Mouse (Mus musculus) left cerebral cortex, postnatal 4 days (tissue): ENCODE results near the gene Rwdd3. TPM values are rescaled to one million over a fixed set of nuclear protein-coding genes. Genes with fewer than 3 reads are reported as not detected.
A peak's percentile ranks its signal among the peaks of the same experiment; 100 is the strongest.

Source experiments
- DNase-seq: peaks from one replicate; pipeline ENCODE4 v3.0.0-alpha.2; 2022
- intact Hi-C: fragments of 180-260 bp; cut with DNase I; formaldehyde crosslinking; loops from one replicate; pipeline ENCODE4 v1.15.1; 2025
- total RNA-seq, 2 experiments: library from RNA; stranded (reverse); gene quantifications; 2 replicates each; pipeline ENCODE4 v1.2.3; 2021

The Rwdd3 gene
- total RNA-seq: 10 to 100 TPM; 23.1 to 27.4 TPM

- intact Hi-C loops: no loop called here
- peak; percentile 93 for DNase-seq
Observed at GRCm38 (mm10) chr3:121171243-121171871, at the start of gene Rwdd3. Rwdd3 (minus strand) TSS chr3:121171695.

GRCm38 (mm10) chr3:121217011-121217410 is 45.5 kb upstream of the Rwdd3 start:
- intact Hi-C loops: no loop called here
- no peak for DNase-seq

GRCm38 (mm10) chr3:121213501-121213900 is 42.0 kb upstream of the Rwdd3 start:
- no peak for DNase-seq
- intact Hi-C loops: no loop called here

- intact Hi-C loops: no loop called here
- no peak for DNase-seq
Observed at GRCm38 (mm10) chr3:121212156-121212555, 40.7 kb upstream of the Rwdd3 start.

DNA sequence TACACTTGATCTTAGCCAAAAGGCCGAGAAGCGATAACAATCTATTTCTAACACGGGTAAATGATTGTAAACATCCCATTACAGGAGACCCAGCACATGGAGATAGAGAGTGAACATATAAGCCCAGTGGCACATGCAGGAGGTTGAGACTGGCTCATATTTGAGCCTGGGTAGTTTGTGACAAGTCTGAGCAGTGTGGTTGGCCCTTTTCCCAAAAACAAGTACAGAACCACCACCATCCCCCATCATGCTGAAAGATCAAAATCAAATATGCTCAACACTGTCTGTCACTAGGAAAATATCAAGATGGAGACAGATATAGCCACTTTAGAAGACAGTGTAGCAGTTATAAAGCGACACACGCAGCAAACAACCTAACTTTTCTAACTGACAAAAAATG is 37.5 kb upstream of the Rwdd3 start:
- intact Hi-C loops: no loop called here
- DNase-seq: no peak

DNA sequence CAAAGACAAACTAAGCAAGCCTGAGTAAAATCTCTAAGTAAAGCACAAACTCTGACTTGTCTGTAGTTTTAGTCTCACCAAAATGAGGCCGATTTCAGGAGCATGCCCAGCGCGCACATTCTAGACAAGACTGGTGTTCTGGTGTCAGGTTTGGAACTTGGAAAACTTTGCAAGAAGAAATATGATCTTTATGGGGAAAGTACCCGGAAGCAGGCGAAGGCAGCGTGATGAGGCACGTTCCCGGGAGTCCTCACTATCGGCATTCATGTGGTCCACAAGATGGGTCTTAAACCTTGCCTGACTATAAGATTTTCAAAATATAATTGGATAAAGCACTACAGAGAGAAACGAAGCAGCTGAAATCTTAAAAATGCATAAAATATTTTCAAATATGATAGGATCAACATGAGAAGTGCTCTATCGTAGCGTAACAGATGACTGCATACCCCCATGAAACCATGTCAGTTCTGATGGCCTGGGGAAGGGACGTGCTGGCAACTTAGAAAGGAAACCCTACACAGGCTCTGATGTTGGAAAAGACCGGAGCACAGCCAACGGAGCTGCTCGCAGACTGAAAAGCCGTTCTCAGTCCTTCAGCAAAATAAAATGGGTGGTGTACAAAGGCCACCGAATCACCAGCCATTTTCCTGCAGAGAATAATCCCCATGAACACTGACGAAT is 34.8 kb upstream of the Rwdd3 start:
- no peak for DNase-seq
- intact Hi-C loops: no loop called here

- intact Hi-C loops: no loop called here
- DNase-seq: no peak
Observed at GRCm38 (mm10) chr3:121202638-121203037, 31.1 kb upstream of the Rwdd3 start.

DNA sequence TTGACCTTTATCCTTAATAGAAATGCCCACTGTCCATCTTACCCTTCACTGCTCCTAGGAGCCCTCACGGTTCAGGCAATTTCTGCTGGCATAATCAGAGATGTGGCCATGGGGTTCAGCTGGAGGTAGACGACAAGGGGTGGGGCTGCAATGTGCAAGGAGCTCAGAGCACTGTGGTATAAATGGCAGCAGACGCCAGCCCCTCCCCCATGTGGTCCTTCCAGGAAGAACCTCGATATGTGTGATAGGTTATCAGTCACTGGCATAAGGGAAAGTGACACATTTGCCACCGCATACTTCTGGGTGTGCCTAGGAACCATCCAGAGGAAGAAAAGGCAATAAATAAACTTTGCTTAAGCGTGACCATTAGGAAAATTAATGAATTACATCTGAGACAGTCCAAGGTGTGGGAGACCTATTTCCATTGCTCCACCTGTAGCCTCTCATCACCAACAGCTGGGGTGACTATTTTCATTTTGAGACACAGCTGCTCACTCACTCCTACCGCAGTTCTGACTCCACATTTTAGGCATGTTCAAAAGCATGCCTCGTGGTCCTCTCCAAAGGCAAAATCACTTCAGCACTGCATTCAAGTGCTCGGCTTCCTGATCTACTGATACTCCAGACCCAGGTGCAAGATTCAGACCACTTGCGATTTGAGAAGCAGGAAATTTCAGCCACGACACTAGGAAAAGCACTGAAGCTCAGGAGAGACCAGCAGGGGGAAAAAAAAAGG is 29.7 kb upstream of the Rwdd3 start:
- DNase-seq: no peak
- intact Hi-C loops: no loop called here

GRCm38 (mm10) chr3:121189199-121189598 is 17.7 kb upstream of the Rwdd3 start:
- no peak for DNase-seq
- intact Hi-C loops: no loop called here

DNA sequence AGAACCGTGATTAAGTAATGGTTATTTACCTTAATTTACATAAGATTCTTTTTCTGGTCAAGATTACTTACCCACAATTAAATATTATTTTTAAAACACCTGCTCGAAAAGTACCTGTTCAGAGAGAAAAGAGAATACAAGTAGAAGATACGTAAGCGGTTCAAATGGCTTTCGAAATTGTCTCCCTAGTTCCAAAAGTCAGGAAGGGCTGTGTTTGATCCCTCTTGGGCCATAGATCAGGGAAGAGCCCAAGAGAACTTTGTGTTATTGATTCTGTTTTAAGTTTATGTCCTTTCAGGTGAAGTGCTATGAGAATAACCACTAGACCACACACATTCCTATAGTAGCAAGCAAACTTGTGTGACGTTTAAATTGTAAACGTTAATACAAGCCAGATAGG is 16.0 kb upstream of the Rwdd3 start:
- no peak for DNase-seq
- intact Hi-C loops: no loop called here

DNA sequence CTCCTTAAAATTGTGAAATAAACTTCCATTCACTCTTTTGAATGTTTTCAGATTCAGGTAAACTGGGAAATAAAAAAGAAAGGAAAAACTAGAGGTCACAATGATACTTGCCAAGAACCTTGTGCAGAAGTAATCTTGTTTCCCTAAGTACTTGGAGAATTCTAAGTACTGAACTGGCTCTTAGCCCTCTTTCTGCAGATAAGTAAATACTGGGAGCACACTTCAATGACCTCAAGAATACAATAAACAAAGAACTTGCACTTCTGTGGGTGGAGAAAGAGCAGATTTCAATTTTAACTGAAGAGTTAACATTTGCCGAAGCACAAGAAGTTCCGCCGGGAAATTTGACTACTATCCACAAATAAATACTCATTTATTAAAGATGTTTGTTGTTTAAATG is 15.4 kb upstream of the Rwdd3 start:
- DNase-seq: no peak
- intact Hi-C loops: no loop called here

DNA sequence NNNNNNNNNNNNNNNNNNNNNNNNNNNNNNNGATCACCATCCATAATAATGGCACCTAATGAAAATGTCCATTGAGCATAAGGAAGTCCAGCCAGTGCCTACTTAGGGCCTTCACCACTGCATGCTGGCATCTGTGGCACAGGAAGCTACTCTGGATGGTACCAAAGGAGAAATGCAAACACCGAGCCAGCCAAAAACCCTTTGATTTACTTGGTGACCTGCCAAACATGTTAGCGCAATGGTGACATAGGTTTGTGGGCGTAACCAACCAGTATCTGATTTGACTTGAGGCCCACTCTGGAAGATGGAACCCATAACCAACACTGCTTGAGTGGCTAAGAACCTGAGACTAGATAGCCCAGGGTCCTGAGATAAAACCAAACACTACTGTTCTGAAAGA is 13.7 kb upstream of the Rwdd3 start:
- intact Hi-C loops: no loop called here
- no peak for DNase-seq

GRCm38 (mm10) chr3:121176011-121176410 is 4.5 kb upstream of the Rwdd3 start:
- DNase-seq: no peak
- intact Hi-C loops: no loop called here

GRCm38 (mm10) chr3:121174248-121174945 is 2.9 kb upstream of the Rwdd3 start:
- DNase-seq: no peak
- intact Hi-C loops: no loop called here

DNA sequence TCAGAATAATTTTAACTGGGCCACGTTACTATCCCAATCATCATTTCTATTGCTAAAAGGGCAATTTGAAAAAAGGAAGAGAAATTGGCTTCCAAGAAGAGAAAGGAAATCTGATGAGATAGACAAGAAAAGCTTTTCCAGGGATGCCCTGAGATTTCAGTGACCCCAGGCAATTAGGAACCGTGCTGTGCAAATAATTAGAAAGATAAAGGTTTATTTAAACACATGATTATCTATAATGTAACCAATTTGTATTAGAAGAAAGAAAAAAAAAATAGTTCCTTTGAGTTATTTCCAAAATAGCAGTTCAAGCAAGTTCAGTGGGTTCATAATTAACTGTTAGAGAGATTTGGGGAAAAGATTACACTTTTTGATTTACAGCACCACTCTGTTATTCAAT is 1.2 kb upstream of the Rwdd3 start:
- intact Hi-C loops: no loop called here
- no peak for DNase-seq

DNA sequence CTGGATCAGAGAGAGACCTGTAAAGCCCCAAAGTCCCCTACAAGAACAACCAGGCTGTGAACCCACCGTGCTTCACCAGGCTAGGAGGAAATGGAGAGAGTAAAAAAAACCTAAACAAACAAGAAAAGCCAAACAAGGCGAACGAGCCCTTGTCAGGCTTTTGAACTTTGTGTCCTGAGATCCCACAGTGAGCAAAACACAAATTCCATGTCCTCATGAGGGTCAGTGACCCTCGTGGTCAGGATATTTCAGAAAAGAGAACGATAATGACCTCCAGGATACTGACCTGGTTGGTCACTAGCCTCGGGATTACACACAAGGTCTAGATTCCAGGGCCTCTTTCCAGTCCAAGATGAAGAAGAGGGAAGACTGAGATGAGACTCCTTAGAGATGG is 374 bp upstream of the Rwdd3 start:
- intact Hi-C loops: no loop called here
- no peak for DNase-seq

DNA sequence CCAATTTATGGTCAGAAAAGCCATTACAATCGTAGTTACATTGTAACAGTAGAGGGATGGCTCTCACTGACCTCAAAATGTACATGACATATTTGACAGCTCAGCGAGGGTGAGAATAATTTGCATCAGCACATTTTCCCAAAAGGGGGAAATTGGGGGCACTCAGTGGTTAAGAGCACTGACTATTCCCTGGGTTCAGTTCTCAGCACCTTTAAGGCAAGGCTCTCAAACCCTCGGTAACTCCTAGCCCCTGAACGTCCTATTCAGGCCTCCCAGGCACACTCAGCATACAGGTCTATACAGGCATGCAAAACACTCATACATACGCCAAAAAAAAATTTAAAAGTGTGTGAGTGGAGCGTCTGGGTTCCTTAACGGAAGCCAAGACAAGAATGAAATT is 864 bp downstream of the Rwdd3 start:
- intact Hi-C loops: no loop called here
- no peak for DNase-seq

DNA sequence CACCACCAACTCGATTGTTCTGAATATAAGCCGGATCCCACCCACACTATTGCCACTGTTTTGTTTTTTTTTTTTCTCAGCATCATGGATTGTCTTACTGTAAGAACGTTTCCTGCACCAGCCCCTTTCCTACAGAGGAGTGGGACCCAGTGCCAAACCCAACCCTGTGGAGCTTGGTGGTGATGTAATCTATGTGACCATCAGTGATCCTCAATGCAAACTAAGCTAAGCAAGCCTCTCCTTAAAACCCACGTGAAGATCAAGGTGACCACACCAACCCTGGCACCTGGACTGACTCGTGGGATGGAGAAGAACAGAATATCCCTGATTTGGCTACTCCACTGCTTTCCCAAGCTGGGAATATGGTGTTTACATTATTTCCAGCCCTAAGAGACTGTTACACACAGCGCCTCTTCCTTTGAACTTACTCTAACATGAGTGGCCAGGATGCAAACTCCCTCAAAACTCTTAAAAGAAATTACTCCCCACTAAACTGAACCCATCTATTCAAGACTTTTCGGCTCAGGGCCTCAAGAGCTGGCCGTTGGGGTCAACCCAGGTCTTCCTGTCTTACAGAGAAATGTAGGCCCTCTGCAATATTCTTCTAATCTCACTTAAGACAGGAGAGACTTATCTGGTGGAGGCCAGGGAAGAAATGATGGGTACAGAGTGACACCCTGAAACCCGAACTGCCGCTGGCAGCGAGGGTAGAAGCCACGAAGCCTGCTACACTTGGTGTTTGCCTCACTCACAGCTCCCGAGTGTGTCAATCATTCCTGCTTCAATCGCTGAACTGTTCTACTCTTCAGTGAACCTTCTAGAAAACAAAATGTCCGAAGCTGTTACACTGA is 2.2 kb downstream of the Rwdd3 start:
- no peak for DNase-seq
- intact Hi-C loops: no loop called here

DNA sequence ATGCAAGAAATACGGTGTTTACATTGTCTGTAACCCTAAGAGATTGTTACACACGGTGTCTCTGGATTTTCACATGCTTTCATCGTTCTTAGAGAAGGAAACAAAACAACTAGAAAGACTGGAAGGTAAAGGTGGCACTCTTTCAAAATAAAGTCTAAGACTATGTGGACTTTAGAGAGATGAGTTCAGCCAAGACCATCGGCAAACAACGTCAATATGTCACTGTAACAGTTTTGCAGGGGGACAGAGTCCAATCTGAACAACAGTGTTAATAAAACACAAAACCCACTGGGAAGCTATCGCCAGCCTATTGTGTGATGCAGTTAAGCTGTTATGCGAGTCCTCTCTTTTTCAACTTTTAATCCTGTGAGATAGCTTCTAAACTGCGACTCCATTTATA is 2.9 kb downstream of the Rwdd3 start:
- intact Hi-C loops: no loop called here
- DNase-seq: no peak

- peak; percentile 70 for DNase-seq
- intact Hi-C loops: no loop called here
Observed at GRCm38 (mm10) chr3:121163271-121163819, 8.2 kb downstream of the Rwdd3 start.
